Mouse (Mus musculus): Measurements from ENCODE around the gene Gm21818. TPM values are rescaled to one million over a fixed set of nuclear protein-coding genes. Genes with fewer than 3 reads are reported as not detected.
"Not testable (repeated sequence)": the region's sequence is repeated elsewhere in the genome, so short reads cannot be mapped to it uniquely, and the experiment has no call there.

Gm21818 gene
- total RNA-seq (2021): not detected
- long read RNA-seq, experiment 1: 0 reads
- long read RNA-seq, experiment 2: 0 reads

DNA sequence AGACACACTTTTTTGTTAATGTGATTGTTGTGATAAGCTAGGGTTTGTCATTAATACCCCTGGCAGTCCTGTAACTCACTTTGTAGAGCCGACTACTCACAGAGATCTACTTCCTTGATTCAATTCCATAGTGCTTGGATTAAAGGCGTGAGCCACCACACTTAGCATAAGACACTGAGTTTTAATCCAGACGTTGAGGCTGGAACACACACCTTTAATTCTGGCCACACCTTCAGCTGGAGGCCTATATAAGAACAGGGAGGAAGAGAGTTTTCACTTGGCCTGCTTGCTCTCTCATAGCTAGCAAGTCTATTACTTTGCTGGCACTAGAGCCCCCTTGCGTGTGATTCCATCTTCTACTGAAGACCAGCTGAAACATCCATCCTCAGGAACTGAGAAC, at the start of gene Gm21818:
Gene Gm21818 (plus strand): TSS at position 301 of the 400 bp plus-strand sequence.
- DNase-seq (ENCODE audit: low spot score in 2 of 2): not testable (repeated sequence)

DNA sequence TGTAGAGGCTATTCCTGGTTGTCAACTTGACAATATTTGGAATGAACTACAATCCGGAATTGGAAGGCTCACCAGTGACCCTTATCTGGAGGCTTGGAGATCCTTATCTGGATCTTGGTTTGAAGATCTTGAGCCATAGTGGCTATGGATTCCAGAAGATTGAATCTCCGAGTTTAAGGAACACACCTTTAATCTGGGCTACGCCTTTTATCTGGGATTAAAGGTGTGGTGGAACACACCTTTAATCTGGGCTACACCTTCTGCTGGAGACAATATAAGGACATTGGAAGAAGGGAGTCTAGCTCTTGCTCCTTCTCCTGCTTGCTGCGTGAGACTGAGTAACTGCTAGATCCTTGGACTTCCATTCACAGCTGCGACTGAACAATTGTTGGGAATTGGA, 32.3 kb upstream of the Gm21818 start, which contains the start of gene Gm20767:
Gene Gm20767 (plus strand): TSS at position 301 of the 400 bp plus-strand sequence.
- DNase-seq (ENCODE audit: low spot score in 2 of 2): not testable (repeated sequence)

DNA sequence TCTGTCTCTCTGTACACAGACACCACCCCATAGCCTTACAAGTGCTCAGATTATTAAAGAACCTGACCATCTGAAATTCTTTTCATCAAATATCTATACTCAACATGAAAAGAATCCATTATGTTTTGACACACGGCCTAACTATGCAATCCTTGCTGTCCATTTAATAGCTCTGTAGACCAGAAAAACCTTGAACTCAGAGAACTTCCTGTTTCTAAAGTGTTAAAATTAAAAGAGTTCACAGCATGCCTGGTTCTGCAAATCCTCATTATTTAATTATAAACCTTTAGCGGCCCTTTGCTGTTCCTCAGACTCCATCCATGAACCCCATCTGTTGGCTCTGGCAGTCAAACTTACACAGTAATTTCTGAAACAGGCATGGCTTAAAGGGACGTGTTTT, 29.9 kb upstream of the Gm21818 start:
- not testable (repeated sequence) for DNase-seq (ENCODE audit: low spot score in 2 of 2)

DNA sequence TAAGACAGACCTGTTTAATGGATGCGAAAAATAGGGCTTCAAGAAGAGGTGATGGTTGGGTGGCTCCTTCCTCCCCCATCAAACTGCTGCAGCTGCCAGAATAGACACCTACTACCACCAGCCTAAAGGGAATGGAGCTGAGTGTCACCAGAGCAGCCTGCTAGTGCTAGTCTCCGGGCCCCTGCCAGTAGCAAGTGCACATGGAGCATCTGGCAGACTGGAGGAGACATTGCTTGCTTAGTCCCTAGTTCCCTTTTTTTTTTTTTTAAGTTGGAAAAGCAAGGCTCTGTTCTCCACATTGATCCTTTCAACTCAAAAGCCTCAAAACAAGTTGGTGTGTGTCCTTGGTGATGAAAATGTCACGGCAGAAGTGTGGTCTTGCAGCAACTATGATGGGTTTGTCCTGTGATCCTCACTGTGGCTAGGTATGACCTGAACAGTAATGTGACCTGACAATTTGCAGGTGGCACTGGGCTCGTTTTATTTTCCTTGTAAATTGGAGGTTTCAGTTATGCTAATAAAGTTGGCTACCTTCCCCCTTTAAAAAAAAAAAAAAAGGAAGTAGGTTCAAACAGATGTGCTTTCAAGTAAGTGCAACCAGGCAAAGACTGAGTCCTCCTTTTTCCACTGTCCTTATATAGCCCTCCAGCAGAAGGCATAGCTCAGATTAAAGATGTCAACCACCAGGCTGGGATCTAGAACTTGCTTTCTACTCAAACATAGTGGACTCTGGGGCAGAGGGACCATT, 22.4 kb upstream of the Gm21818 start:
- not testable (repeated sequence) for DNase-seq (ENCODE audit: low spot score in 2 of 2)

DNA sequence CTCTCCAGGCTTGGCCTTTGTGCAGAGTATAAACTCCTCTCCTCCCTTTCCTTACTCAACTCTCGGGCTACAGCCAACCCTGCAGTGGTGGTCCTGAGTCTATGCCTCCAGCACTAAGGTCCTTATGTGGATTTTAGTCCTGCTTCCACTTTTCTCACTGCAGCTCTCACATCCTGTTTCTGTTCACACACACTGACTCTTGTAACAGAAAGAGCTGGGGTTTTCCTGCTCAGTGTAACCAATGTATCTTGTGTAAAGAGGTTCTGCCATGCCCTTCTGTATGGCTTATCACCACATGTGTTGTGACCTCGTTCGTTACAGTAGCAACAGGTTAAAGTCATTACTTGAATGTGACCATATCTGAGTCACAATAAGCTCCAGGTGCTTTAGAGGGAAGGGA, 21.6 kb upstream of the Gm21818 start:
- DNase-seq (ENCODE audit: low spot score in 2 of 2): not testable (repeated sequence)

DNA sequence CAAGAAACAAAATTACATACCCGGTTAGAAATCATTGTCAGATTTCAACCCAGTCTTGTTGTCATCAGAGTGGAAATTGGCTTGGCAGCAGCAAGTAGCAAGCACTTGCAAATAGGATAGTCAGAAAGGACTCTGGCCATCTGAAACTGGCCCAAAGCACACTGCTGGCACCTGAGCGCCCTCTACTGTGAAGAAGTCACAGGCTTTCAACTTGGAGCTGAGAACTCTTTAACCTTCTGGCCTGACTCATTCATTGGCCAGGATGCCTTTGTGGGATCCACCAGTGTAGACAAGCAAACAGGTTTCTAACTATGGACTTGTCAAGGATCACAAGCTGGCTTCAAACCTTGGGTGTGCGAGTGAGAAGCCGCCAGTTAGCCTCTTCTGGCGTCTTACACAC, 3.9 kb upstream of the Gm21818 start:
- DNase-seq (ENCODE audit: low spot score in 2 of 2): not testable (repeated sequence)

DNA sequence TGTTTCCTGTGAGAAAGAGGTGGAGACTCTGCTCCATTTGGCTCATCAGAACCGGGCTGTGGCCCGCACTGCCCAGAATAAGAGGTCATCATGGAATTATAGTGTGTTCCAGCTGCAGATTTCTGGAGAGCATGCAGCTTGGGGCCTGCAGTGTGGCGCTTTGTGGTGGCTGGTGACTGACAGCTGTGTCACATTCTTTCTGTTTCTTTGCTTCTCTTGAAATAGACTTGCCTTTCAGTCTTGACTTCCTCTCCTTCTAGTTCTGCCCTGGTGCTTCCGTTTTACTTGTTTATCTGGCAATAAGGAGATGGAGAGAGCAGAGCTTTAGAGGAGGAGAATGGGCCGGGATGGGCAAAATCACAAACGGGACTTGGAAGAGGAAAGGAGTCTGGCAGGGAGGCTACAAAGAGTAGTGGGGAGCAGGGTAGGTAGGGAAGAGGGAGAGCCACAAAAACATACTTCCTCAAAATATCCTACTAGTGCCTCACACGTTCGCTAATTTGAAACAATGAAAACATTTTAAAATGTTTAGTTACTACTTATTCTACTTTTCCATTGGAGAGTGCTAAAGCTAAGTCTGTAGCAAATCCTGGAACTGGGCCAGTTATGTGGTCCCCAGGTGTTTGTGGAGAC, 24.1 kb downstream of the Gm21818 start:
- DNase-seq (ENCODE audit: low spot score in 2 of 2): not testable (repeated sequence)

DNA sequence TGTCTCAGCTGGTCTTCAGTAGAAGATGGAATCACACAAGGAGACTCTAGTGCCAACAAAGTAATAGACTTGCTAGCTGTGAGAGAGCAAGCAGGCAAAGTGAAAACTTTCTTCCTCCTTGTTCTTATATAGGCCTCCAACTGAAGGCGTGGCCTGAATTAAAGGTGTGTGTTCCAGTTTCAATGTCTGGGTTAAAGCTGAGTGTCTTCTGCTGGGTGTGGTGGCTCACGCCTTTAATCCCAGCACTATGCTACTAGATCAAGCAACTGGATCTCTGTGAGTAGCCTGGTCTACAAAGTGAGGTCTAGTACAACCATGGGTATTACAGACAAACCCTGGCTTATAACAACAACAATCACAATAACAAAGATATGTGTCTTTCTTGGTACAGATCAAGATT, 43.6 kb downstream of the Gm21818 start, which contains the start of gene Gm21762:
Gene Gm21762 (minus strand): TSS at position 101 of the 400 bp plus-strand sequence.
- not testable (repeated sequence) for DNase-seq (ENCODE audit: low spot score in 2 of 2)

DNA sequence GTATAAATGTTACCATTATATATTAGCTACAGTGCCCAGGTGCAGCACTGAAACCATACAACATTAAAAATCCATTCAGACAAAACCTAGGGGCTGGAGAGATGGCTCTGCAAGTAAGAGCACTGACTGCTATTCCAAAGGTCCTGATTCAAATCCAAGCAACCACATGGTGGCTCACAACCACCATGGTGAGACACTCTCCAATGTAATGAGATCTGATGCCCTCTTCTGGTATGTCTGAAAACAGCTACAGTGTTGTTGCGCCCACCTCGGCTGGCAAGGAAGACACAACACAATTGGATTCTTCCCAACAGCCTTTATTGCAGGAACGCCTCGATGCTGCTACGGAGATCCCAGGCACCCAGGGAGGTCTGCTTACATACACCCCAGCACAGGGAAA, 48.7 kb downstream of the Gm21818 start:
- DNase-seq (ENCODE audit: low spot score in 2 of 2): not testable (repeated sequence)

DNA sequence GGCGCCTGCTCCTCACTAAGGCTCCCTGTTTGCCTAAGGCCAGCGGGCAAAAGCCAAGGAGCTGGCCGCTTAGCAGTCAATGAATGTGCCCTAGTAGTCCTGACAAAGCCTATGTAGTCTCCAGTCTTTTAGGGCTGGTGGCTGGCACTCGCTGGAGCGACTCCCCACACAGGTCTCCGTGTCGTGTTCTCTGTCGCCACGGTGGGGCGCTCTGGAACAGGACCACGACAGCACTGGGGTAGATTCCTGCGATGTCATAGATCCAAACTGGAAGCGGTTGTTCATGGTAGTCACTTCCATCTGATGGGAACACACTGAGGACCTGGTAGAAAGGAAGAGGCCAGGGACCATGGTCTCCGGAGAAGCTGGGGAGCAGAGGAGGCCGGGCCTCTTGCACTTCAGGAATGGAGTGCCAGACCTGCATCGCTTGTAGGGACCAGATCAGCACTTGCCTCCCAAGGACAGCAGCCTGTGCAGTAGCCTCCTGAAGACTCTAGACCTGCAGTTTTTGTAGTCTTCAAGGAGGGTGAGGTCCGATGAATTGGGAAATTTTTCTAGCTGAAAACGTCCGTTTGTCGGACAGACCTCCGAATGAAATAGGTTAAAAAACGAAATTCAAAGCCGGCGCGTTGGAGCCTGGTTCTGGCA, 50.9 kb downstream of the Gm21818 start:
- DNase-seq (ENCODE audit: low spot score in 2 of 2): not testable (repeated sequence)

Other genes with a start within 250 kb of the Gm21818 start
- not detected for gene Gm21761, start 243.2 kb upstream of the Gm21818 start, total RNA-seq (2021)
- not detected for gene B020031M17Rik, start 221.6 kb upstream of the Gm21818 start, total RNA-seq (2021)
- gene Gm36079, start 145.4 kb upstream of the Gm21818 start, total RNA-seq (2021): not detected
- gene Gm21188, start 120.2 kb upstream of the Gm21818 start, total RNA-seq (2021): under 1 TPM; 0.19 to 0.33 TPM
- gene Gm20767, start 32.2 kb upstream of the Gm21818 start, total RNA-seq (2021): not detected
- not detected for gene Gm21762, start 43.5 kb downstream of the Gm21818 start, total RNA-seq (2021)
- gene Gm21731, start 66.7 kb downstream of the Gm21818 start, total RNA-seq (2021): not detected
- not detected for gene AF067061, start 90.7 kb downstream of the Gm21818 start, total RNA-seq (2021)
- gene BC147527, start 128.0 kb downstream of the Gm21818 start, total RNA-seq (2021): not detected
- not detected for gene Tcstv3, start 144.4 kb downstream of the Gm21818 start, total RNA-seq (2021)

Measured in left cerebral cortex, adult 18-20 months (tissue).